Mouse (Mus musculus): ENCODE results near the gene Plekhb2.

DNA sequence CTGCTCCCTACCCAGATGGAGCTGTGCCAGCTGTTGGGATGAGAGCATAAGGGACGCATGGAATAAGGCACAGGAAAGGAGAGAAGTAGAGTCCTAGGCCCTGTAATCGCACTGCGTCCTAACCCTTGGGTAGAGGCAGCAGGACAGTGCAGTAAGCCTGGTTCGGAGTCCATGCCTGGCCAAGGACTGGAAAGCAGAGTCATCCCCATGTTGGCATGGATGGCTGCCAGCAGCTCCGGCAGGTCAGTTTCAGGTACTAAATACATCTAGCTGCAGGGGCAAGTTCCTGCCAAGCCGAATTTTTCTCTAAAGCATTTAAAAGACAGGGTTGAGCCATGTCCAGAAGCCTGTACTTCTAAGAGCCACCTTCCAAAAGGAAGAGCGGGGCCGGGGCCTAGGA, 41.3 kb upstream of the Plekhb2 start:
- no peak for TF ChIP-seq GATA1 (IDR thresholded peaks at IDR 0.05; ENCODE audit: low read length)
- TF ChIP-seq TAL1 (IDR thresholded peaks at IDR 0.05; ENCODE audit: low read length): no peak

Data from erythroblast, embryonic 14.5 days (primary cell).